Mouse (Mus musculus): ENCODE data around the gene Dhrs3. TPM values are rescaled to one million over a fixed set of nuclear protein-coding genes. Genes with fewer than 3 reads are reported as not detected.

Dhrs3 gene
- total RNA-seq, 2 experiments from 2014 or later: 75.8 to 96.2 TPM

DNA sequence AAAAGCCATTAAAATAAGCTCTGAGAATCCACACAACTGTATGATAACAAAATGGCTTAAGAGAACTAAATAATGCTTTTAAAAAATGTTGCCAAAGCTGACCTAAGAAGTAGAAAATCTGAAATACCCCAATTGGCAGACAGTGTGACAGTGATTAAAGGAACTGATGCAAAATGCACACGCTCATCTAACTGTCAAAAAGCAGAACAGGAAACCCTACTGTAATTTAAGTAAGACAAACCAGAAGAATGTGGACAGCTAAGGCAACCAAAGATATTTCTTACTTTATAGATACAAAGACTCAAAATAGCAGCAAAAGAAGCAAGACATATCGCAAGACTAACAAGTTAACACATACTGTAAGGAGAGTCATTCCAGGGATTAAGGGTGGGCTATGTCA lies 78.4 kb downstream of the Dhrs3 start:
- no peak for DNase-seq (ENCODE audit: low spot score in 2 of 2)

DNA sequence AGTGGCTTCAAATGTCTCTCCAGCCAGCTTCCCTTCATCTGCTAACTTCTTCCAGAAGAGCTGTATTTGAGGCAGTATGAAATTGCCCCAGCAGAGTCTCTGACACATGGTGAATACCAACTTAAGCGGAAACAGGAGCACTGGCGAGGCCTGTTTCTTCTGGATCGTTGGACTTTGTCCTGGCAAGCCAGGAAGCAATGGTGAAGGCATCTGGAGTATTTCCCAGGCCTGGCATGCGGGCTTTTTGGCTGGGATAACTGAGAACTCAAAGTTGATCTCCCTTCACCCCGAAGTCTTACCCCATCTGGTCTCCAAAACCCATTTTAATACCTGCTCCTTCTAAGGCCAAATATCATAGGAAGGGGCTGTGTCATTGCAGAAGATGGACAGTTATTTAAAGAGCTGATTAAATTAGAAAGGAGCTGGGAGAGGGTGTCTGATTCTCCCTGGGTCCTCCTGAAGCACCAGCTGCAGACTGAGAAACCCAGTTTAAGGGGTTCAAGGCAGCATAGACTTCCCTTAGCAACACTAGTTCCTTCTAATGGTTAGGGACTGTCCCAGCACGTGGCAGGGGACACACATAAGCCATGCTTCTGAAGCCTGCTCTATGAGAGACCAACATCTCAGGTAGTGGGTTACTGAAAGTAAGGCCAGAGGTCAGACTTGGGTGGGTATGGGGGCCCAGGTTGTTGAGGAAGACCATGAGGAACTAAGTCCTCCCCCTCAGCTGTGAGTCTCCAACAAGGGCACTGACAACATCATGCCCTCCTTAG lies 80.5 kb downstream of the Dhrs3 start:
- no peak for DNase-seq (ENCODE audit: low spot score in 2 of 2)

DNA sequence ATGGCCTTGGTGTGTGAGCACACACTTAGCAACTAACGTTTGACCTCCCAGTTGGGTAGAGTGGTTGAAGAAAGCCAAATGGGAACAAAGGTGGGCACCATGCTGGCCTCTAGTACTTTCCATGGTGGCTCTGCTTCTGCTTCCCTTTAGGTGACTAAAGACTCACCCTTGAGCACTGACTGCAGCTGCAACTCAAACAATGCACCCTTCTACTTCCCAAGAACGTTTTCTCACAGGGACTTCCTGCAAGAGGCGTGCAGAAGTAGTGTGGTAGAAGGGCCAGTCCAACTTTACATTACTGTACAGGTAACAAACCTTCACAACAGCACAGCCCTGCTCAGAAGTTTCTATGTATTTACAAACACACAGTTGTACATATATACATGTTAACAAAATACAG lies 81.8 kb downstream of the Dhrs3 start:
- no peak for DNase-seq (ENCODE audit: low spot score in 2 of 2)

DNA sequence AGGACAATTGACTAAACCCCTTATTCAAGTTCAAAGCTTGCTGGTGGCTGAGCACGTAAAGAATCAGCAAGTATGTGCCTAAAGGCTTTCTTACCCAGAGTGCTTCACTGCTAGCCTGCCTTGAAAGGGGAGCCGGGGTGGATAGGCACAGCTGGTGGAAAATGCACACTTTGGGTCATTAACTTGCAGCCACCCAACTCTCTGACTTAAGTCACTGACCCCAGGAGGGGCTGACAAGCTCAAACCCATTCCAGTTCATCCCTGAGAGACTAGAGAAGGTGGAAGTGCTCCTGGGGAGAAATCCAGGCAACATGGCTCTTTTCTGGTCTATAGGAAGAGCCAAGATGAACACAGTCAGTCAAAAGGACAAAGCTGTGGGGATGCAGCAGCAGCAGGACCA lies 82.9 kb downstream of the Dhrs3 start:
- no peak for DNase-seq (ENCODE audit: low spot score in 2 of 2)

DNA sequence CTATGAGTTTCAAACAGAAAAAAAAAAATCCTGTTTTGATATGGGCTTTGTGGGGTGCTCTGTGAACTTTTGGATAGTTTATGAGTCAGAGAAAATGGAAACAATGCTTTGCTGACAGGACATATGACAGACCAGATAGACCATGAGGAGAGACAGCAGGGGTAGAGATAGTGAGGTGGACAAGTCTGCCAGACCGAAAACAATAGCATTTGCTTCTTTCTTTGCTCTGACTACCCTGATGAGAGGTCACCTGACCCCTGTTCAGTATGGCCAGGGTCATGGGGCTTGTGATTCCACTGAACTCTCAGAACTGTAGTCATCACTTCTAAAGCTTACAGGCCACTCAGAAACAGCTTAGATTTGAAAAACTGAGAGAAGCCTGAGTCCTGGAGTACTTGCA lies 84.4 kb downstream of the Dhrs3 start:
- no peak for DNase-seq (ENCODE audit: low spot score in 2 of 2)

Other genes with a start within 250 kb of the Dhrs3 start
- gene Gm436, start 206.5 kb upstream of the Dhrs3 start, total RNA-seq (2021): not detected
- gene Gm13178, start 171.4 kb upstream of the Dhrs3 start, total RNA-seq (2021): under 1 TPM in 1 of 2 experiments, not detected in 1; 0.42 TPM
- not detected for gene Gm438, start 106.2 kb upstream of the Dhrs3 start, total RNA-seq (2021)